Mouse (Mus musculus): ENCODE measurements around the gene Ppp3ca. TPM values are rescaled to one million over a fixed set of nuclear protein-coding genes. Genes with fewer than 3 reads are reported as not detected.

The Ppp3ca gene
- polyA plus RNA-seq, 1 experiment from 2014 or later = 10.2 TPM

- no peak overlapping the region for H3K4me2 ChIP-seq (ENCODE audit: low read depth, low read length)
- H3K9ac ChIP-seq (ENCODE audit: low read depth, low read length) = no peak overlapping the region
- 77% methylated on average over 18 of the region's 18 CpGs for WGBS (ENCODE audit: insufficient replicate concordance)
- no peaks in the 10 kb centered on the region for H3K9me3 ChIP-seq (replicated peaks; ENCODE audit: control insufficient read depth, low read length)
- no peak for ATAC-seq (ENCODE audit: low read depth)
- H3K27ac ChIP-seq (ENCODE audit: low read length) = no peak overlapping the region
- H3K4me1 ChIP-seq (ENCODE audit: control insufficient read depth, low read depth, low read length) = no peaks in the 10 kb centered on the region
- no peaks in the 10 kb centered on the region for H3K27me3 ChIP-seq (ENCODE audit: control insufficient read depth, insufficient read depth, low read depth, low read length)
- no peaks in the 10 kb centered on the region for H3K36me3 ChIP-seq (ENCODE audit: control insufficient read depth, insufficient read depth)
- H3K4me3 ChIP-seq (ENCODE audit: low read depth, low read length) = no peak overlapping the region
Observed at GRCm38 (mm10) chr3:136893596-136894402, 223.9 kb downstream of the Ppp3ca start.

GRCm38 (mm10) chr3:136895498-136895897, 225.6 kb downstream of the Ppp3ca start:
- Histone ChIP-seq H3K9me3 (replicated peaks; ENCODE audit: control insufficient read depth, low read length) (no peaks in the 10 kb centered on the region), H3K9ac (ENCODE audit: low read depth, low read length) (no peak overlapping the region), H3K4me2 (ENCODE audit: low read depth, low read length) (no peak overlapping the region), H3K4me3 (ENCODE audit: low read depth, low read length) (no peak overlapping the region), H3K27me3 (ENCODE audit: control insufficient read depth, insufficient read depth, low read depth, low read length) (no peaks in the 10 kb centered on the region), H3K27ac (ENCODE audit: low read length) (no peak overlapping the region), H3K36me3 (ENCODE audit: control insufficient read depth, insufficient read depth) (no peaks in the 10 kb centered on the region), H3K4me1 (ENCODE audit: control insufficient read depth, low read depth, low read length) (no peaks in the 10 kb centered on the region)
- ATAC-seq (ENCODE audit: low read depth) = no peak

- ATAC-seq (ENCODE audit: low read depth) = no peak
- Histone ChIP-seq H3K4me2 (ENCODE audit: low read depth, low read length) (no peak overlapping the region), H3K27ac (ENCODE audit: low read length) (no peak overlapping the region), H3K36me3 (ENCODE audit: control insufficient read depth, insufficient read depth) (no peaks in the 10 kb centered on the region), H3K4me3 (ENCODE audit: low read depth, low read length) (no peak overlapping the region), H3K9ac (ENCODE audit: low read depth, low read length) (no peak overlapping the region), H3K27me3 (ENCODE audit: control insufficient read depth, insufficient read depth, low read depth, low read length) (no peaks in the 10 kb centered on the region), H3K9me3 (replicated peaks; ENCODE audit: control insufficient read depth, low read length) (no peaks in the 10 kb centered on the region), H3K4me1 (ENCODE audit: control insufficient read depth, low read depth, low read length) (no peaks in the 10 kb centered on the region)
- WGBS (ENCODE audit: insufficient replicate concordance) = 57% methylated on average over 4 of the region's 4 CpGs
Observed at GRCm38 (mm10) chr3:136896276-136896675, 226.4 kb downstream of the Ppp3ca start.

GRCm38 (mm10) chr3:136899744-136900143, 229.8 kb downstream of the Ppp3ca start:
- no peaks in the 10 kb centered on the region for H3K4me1 ChIP-seq (ENCODE audit: control insufficient read depth, low read depth, low read length)
- 65% methylated on average over 2 of the region's 2 CpGs for WGBS (ENCODE audit: insufficient replicate concordance)
- H3K36me3 ChIP-seq (ENCODE audit: control insufficient read depth, insufficient read depth) = no peaks in the 10 kb centered on the region
- ATAC-seq (ENCODE audit: low read depth) = no peak
- H3K27ac ChIP-seq (ENCODE audit: low read length) = no peak overlapping the region
- no peak overlapping the region for H3K4me2 ChIP-seq (ENCODE audit: low read depth, low read length)
- H3K9ac ChIP-seq (ENCODE audit: low read depth, low read length) = no peak overlapping the region
- no peaks in the 10 kb centered on the region for H3K27me3 ChIP-seq (ENCODE audit: control insufficient read depth, insufficient read depth, low read depth, low read length)
- no peaks in the 10 kb centered on the region for H3K9me3 ChIP-seq (replicated peaks; ENCODE audit: control insufficient read depth, low read length)
- H3K4me3 ChIP-seq (ENCODE audit: low read depth, low read length) = no peak overlapping the region

GRCm38 (mm10) chr3:136900986-136901385, 231.1 kb downstream of the Ppp3ca start:
- WGBS (ENCODE audit: insufficient replicate concordance) = 73% methylated on average over 6 of the region's 6 CpGs
- no peak overlapping the region for H3K4me3 ChIP-seq (ENCODE audit: low read depth, low read length)
- no peaks in the 10 kb centered on the region for H3K4me1 ChIP-seq (ENCODE audit: control insufficient read depth, low read depth, low read length)
- H3K9me3 ChIP-seq (replicated peaks; ENCODE audit: control insufficient read depth, low read length) = no peaks in the 10 kb centered on the region
- ATAC-seq (ENCODE audit: low read depth) = no peak
- no peak overlapping the region for H3K9ac ChIP-seq (ENCODE audit: low read depth, low read length)
- H3K27me3 ChIP-seq (ENCODE audit: control insufficient read depth, insufficient read depth, low read depth, low read length) = no peaks in the 10 kb centered on the region
- no peaks in the 10 kb centered on the region for H3K36me3 ChIP-seq (ENCODE audit: control insufficient read depth, insufficient read depth)
- no peak overlapping the region for H3K27ac ChIP-seq (ENCODE audit: low read length)
- no peak overlapping the region for H3K4me2 ChIP-seq (ENCODE audit: low read depth, low read length)

GRCm38 (mm10) chr3:136902776-136903175, 232.9 kb downstream of the Ppp3ca start:
- no peak for ATAC-seq (ENCODE audit: low read depth)
- Histone ChIP-seq H3K4me2 (ENCODE audit: low read depth, low read length) (no peak overlapping the region), H3K9me3 (replicated peaks; ENCODE audit: control insufficient read depth, low read length) (no peaks in the 10 kb centered on the region), H3K4me3 (ENCODE audit: low read depth, low read length) (no peak overlapping the region), H3K9ac (ENCODE audit: low read depth, low read length) (no peak overlapping the region), H3K27ac (ENCODE audit: low read length) (no peak overlapping the region), H3K36me3 (ENCODE audit: control insufficient read depth, insufficient read depth) (no peaks in the 10 kb centered on the region), H3K27me3 (ENCODE audit: control insufficient read depth, insufficient read depth, low read depth, low read length) (no peaks in the 10 kb centered on the region), H3K4me1 (ENCODE audit: control insufficient read depth, low read depth, low read length) (no peaks in the 10 kb centered on the region)
- 89% methylated on average over 18 of the region's 18 CpGs for WGBS (ENCODE audit: insufficient replicate concordance)

GRCm38 (mm10) chr3:136905577-136905976, 235.7 kb downstream of the Ppp3ca start:
- H3K9me3 ChIP-seq (replicated peaks; ENCODE audit: control insufficient read depth, low read length) = no peaks in the 10 kb centered on the region
- H3K9ac ChIP-seq (ENCODE audit: low read depth, low read length) = no peak overlapping the region
- no peaks in the 10 kb centered on the region for H3K36me3 ChIP-seq (ENCODE audit: control insufficient read depth, insufficient read depth)
- 66% methylated on average over 1 of the region's 1 CpGs for WGBS (ENCODE audit: insufficient replicate concordance)
- ATAC-seq (ENCODE audit: low read depth) = no peak
- H3K27me3 ChIP-seq (ENCODE audit: control insufficient read depth, insufficient read depth, low read depth, low read length) = no peaks in the 10 kb centered on the region
- H3K4me3 ChIP-seq (ENCODE audit: low read depth, low read length) = no peak overlapping the region
- H3K4me2 ChIP-seq (ENCODE audit: low read depth, low read length) = no peak overlapping the region
- H3K4me1 ChIP-seq (ENCODE audit: control insufficient read depth, low read depth, low read length) = no peaks in the 10 kb centered on the region
- H3K27ac ChIP-seq (ENCODE audit: low read length) = no peak overlapping the region

GRCm38 (mm10) chr3:136909534-136909933, 239.6 kb downstream of the Ppp3ca start:
- WGBS (ENCODE audit: insufficient replicate concordance) = 61% methylated on average over 3 of the region's 3 CpGs
- Histone ChIP-seq H3K27ac (ENCODE audit: low read length) (no peak overlapping the region), H3K9ac (ENCODE audit: low read depth, low read length) (no peak overlapping the region), H3K36me3 (ENCODE audit: control insufficient read depth, insufficient read depth) (no peaks in the 10 kb centered on the region), H3K4me1 (ENCODE audit: control insufficient read depth, low read depth, low read length) (no peaks in the 10 kb centered on the region), H3K9me3 (replicated peaks; ENCODE audit: control insufficient read depth, low read length) (no peaks in the 10 kb centered on the region), H3K27me3 (ENCODE audit: control insufficient read depth, insufficient read depth, low read depth, low read length) (no peaks in the 10 kb centered on the region), H3K4me3 (ENCODE audit: low read depth, low read length) (no peak overlapping the region), H3K4me2 (ENCODE audit: low read depth, low read length) (no peak overlapping the region)
- no peak for ATAC-seq (ENCODE audit: low read depth)

- Histone ChIP-seq H3K36me3 (ENCODE audit: control insufficient read depth, insufficient read depth) (no peaks in the 10 kb centered on the region), H3K4me2 (ENCODE audit: low read depth, low read length) (no peak overlapping the region), H3K27ac (ENCODE audit: low read length) (no peak overlapping the region), H3K4me1 (ENCODE audit: control insufficient read depth, low read depth, low read length) (no peaks in the 10 kb centered on the region), H3K4me3 (ENCODE audit: low read depth, low read length) (no peak overlapping the region), H3K9me3 (replicated peaks; ENCODE audit: control insufficient read depth, low read length) (no peaks in the 10 kb centered on the region), H3K9ac (ENCODE audit: low read depth, low read length) (no peak overlapping the region), H3K27me3 (ENCODE audit: control insufficient read depth, insufficient read depth, low read depth, low read length) (no peaks in the 10 kb centered on the region)
- ATAC-seq (ENCODE audit: low read depth) = no peak
- 61% methylated on average over 8 of the region's 8 CpGs for WGBS (ENCODE audit: insufficient replicate concordance)
Observed at GRCm38 (mm10) chr3:136911276-136911675, 241.4 kb downstream of the Ppp3ca start.

Measured in liver, embryonic 16.5 days (tissue).